Mouse (Mus musculus) leukemia stem cell, adult 10-12 weeks (primary cell): Measurements from ENCODE around the gene Cr1l. TPM values are rescaled to one million over a fixed set of nuclear protein-coding genes. Genes with fewer than 3 reads are reported as not detected.

Experiments
- polyA plus RNA-seq: library from polyadenylated mRNA; stranded (reverse); fragments of >175 nt; gene quantifications from 2 replicates; pipeline ENCODE4 v1.2.3, GENCODE M21; 2012; ENCODE audit warnings: low replicate concordance

Cr1l gene
- 3.8 and 5.7 TPM in 2 replicates for polyA plus RNA-seq

DNA sequence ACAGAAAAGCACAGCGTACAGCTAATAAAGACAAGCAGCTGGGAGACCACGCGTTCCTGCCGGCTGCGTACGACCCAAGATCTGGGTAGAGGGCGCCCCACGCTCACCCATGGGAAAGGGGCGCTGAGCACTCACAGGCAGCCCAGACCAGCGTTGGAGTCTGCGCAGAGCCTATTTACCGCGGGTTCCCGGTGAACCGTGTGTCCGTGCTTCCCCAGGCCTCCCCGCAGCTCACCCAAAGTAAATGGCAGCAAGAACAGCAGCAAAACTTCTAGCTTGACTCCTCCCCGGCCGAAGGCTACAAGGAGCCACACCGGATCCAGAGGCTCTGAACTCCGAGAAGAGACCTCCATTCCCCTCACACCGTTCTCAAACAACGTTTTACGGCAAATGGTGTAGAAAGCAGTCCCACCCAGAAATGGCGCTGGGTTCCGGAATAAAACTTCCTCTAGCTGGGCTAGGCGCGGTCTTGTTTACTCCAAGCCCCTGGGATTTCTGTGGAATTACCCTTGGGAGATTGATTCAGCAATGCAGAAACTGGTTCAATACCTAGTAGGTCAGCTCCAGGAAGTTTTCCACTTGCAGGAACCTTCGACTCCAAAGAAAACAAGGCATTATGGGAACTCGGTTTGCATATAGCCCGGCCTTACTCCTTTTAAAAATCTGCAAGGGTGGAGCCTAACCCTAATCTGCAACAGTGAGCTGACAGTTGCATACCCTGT is at the start of gene Cr1l:
Cr1l (minus strand) TSS at position 634 of the 722 bp plus-strand sequence.

DNA sequence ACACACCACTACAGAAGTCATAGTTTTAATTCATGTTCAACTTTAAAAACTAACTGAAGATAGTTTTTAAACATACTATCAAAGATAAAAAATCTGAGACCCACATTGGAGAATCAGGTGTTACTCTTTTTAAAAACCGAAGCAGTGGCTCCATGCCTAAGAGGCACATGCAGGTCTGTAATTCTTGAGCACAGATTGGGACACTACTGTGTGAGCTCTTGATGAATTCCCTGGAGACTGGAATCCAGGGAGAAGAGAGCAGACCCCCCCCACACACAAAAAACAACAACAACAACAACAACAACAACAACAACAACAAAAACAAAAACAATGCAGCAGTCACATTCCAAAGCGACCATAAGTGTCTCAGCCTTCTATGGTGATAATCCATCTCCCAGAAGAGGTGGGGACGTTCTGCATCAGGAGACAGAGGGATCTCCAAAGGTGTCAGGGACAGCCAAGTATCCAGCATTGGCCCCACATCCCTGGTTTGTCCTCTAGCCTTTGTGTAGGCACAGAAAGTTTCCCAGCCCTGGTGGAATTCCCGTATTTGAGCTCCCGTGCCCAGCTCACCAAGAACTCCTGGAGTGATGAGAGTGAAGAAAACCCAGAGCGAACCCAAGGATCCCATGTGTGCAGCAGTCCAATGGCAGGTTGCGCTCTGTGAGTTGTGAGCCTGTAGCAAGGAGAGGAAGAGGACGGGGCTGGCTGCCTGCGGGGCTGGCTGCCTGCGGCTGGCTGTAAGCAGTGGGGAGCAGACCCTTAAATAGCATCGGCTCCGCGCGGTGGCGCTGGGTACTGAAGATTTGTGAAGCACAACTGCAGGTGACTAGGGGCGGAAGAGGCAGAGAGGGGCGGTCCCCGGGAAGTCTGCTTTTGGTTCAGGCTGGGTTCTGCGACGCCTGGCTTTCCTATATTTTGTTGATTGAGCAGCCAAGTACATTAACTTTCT is 44.9 kb upstream of the Cr1l start, which contains the start of gene Cr2:
Cr2 (minus strand) TSS at position 737 of the 952 bp plus-strand sequence.

DNA sequence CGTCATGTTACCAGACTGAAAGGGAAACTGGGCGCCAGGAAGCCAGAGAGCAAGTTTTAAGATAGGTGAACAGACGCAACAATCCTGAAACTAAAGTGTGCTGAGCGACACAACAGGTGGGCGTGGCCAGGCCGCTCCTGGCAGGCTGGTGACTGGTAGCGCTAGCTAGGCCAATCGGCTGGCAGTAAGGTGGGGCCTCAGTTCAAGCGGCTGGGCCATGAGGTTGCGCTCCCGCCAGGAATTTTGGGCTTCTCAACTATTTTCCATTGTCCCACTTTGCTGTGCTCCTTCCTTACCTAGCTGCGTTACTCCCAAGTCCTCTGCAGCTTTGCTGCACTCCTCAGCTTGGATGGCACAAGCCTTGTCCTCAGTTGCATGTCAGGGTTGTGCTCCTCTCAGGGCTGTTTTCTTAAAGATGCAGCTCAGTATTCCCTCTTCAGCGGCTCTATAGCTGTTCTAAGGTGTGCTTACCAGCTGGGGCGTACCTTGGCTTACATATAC is 39.1 kb downstream of the Cr1l start, which contains the start of gene Cd46:
Cd46 (minus strand) TSS at position 30 of the 501 bp plus-strand sequence.

Other genes starting within 250 kb of the Cr1l start
- gene Cd34, start 192.8 kb downstream of the Cr1l start, polyA plus RNA-seq: 0.28 and 1.9 TPM in 2 replicates
- gene Cd46, start 39.3 kb downstream of the Cr1l start, polyA plus RNA-seq: 0.08 TPM in 1 of 2 replicates, not detected in the other
- 3.0 and 49.9 TPM in 2 replicates for gene Cr2, start 45.1 kb upstream of the Cr1l start, polyA plus RNA-seq